Mouse (Mus musculus): ENCODE measurements at regions not wholly inside any gene's neighbourhood (a gene's known extent, or its start where the extent isn't known, plus 50 kb on each side); places are given as distances from the start of the nearest gene placed in this dataset.

- TF ChIP-seq CTCF (IDR thresholded peaks at IDR 0.05; ENCODE audit: low read depth) (no peak), EP300 (IDR thresholded peaks at IDR 0.05; ENCODE audit: low read depth) (no peak)
Measured at GRCm38 (mm10) chr12:58434504-58434903, 165.4 kb upstream of the Clec14a start.

Measured in liver, postnatal 0 days (tissue).